Mouse (Mus musculus): ENCODE results near the gene Ttc12. TPM values are rescaled to one million over a fixed set of nuclear protein-coding genes. Genes with fewer than 3 reads are reported as not detected.
A peak's percentile ranks its signal among the peaks of the same experiment; 100 is the strongest.

The Ttc12 gene
- polyA plus RNA-seq, 1 experiment from 2014 or later, result 2.0 TPM

- H3K9me3 ChIP-seq, result no peaks in the 10 kb centered on the region
- H3K27me3 ChIP-seq (ENCODE audit: insufficient read depth, poor library complexity, severe bottlenecking), result no peaks in the 10 kb centered on the region
- H3K4me1 ChIP-seq, result peaks cover 10% of the 10 kb centered on the region; the same call in 1 of the 2 replicates
- peak; percentile 56 for DNase-seq (ENCODE audit: low spot score)
- no peak overlapping the region for H3K27ac ChIP-seq
- WGBS, result 78% methylated on average over 6 of the region's 6 CpGs
- H3K36me3 ChIP-seq, result no peaks in the 10 kb centered on the region
- H3K4me3 ChIP-seq, result no peak overlapping the region
Measured at GRCm38 (mm10) chr9:49487657-49487943, 1.6 kb upstream of the Ttc12 start.

- H3K4me3 ChIP-seq, result no peak overlapping the region; the same call in 1 of the 2 replicates
- WGBS, result 59% methylated on average over 9 of the region's 9 CpGs
- peak; percentile 71 for DNase-seq (ENCODE audit: low spot score)
- H3K4me1 ChIP-seq, result peaks cover 10% of the 10 kb centered on the region; the same call in 1 of the 2 replicates
- H3K27ac ChIP-seq, result no peak overlapping the region
- no peaks in the 10 kb centered on the region for H3K27me3 ChIP-seq (ENCODE audit: insufficient read depth, poor library complexity, severe bottlenecking)
- no peaks in the 10 kb centered on the region for H3K9me3 ChIP-seq
- no peaks in the 10 kb centered on the region for H3K36me3 ChIP-seq
Measured at GRCm38 (mm10) chr9:49486805-49487656, 1.0 kb upstream of the Ttc12 start.

- WGBS, result 5% methylated on average over 21 of the region's 21 CpGs
- Histone ChIP-seq H3K4me3 (peak overlapping the region; percentile 66), H3K27me3 (ENCODE audit: insufficient read depth, poor library complexity, severe bottlenecking) (no peaks in the 10 kb centered on the region), H3K4me1 (peaks cover 10% of the 10 kb centered on the region; the same call in 1 of the 2 replicates), H3K27ac (peak overlapping the region; percentile 72), H3K36me3 (no peaks in the 10 kb centered on the region), H3K9me3 (no peaks in the 10 kb centered on the region)
- DNase-seq (ENCODE audit: low spot score), result no peak
Measured at GRCm38 (mm10) chr9:49485250-49485891, 654 bp downstream of the Ttc12 start.

- H3K27me3 ChIP-seq (ENCODE audit: insufficient read depth, poor library complexity, severe bottlenecking), result no peaks in the 10 kb centered on the region
Measured at GRCm38 (mm10) chr9:49483316-49483715, 2.7 kb downstream of the Ttc12 start.

GRCm38 (mm10) chr9:49472126-49472525 lies 13.9 kb downstream of the Ttc12 start:
- WGBS, result 61% methylated on average over 11 of the region's 11 CpGs
- Histone ChIP-seq H3K36me3 (no peaks in the 10 kb centered on the region), H3K27me3 (ENCODE audit: insufficient read depth, poor library complexity, severe bottlenecking) (no peaks in the 10 kb centered on the region), H3K4me1 (no peaks in the 10 kb centered on the region), H3K4me3 (no peak overlapping the region), H3K9me3 (no peaks in the 10 kb centered on the region), H3K27ac (no peak overlapping the region)
- no peak for DNase-seq (ENCODE audit: low spot score)

More at GRCm38 (mm10) chr9:49483316-49483715, 2.7 kb downstream of the Ttc12 start:
- DNase-seq (ENCODE audit: low spot score), result no peak
- Histone ChIP-seq H3K36me3 (no peaks in the 10 kb centered on the region), H3K9me3 (no peaks in the 10 kb centered on the region), H3K27ac (no peak overlapping the region), H3K4me3 (peak overlapping the region; percentile 7; the same call in 1 of the 2 replicates), H3K4me1 (peaks cover 10% of the 10 kb centered on the region; the same call in 1 of the 2 replicates)
- 47% methylated on average over 10 of the region's 10 CpGs for WGBS

- 82% methylated on average over 6 of the region's 6 CpGs for WGBS
- no peaks in the 10 kb centered on the region for H3K36me3 ChIP-seq
- H3K27me3 ChIP-seq (ENCODE audit: insufficient read depth, poor library complexity, severe bottlenecking), result no peaks in the 10 kb centered on the region
- DNase-seq (ENCODE audit: low spot score), result no peak
- no peak overlapping the region for H3K4me3 ChIP-seq
- H3K9me3 ChIP-seq, result no peaks in the 10 kb centered on the region
- no peak overlapping the region for H3K27ac ChIP-seq
- H3K4me1 ChIP-seq, result no peaks in the 10 kb centered on the region
Measured at GRCm38 (mm10) chr9:49470946-49471345, 15.1 kb downstream of the Ttc12 start.

- H3K4me1 ChIP-seq, result no peaks in the 10 kb centered on the region
- H3K4me3 ChIP-seq, result no peak overlapping the region
- no peaks in the 10 kb centered on the region for H3K27me3 ChIP-seq (ENCODE audit: insufficient read depth, poor library complexity, severe bottlenecking)
- H3K27ac ChIP-seq, result no peak overlapping the region
- WGBS, result 91% methylated on average over 19 of the region's 19 CpGs
- no peak for DNase-seq (ENCODE audit: low spot score)
- H3K36me3 ChIP-seq, result no peaks in the 10 kb centered on the region
- no peaks in the 10 kb centered on the region for H3K9me3 ChIP-seq
Measured at GRCm38 (mm10) chr9:49470006-49470405, 16.0 kb downstream of the Ttc12 start.

GRCm38 (mm10) chr9:49456136-49456535 lies 29.9 kb downstream of the Ttc12 start:
- H3K27me3 ChIP-seq (ENCODE audit: insufficient read depth, poor library complexity, severe bottlenecking), result no peaks in the 10 kb centered on the region
- H3K4me1 ChIP-seq, result no peaks in the 10 kb centered on the region
- H3K27ac ChIP-seq, result no peak overlapping the region
- no peak for DNase-seq (ENCODE audit: low spot score)
- H3K9me3 ChIP-seq, result no peaks in the 10 kb centered on the region
- no peaks in the 10 kb centered on the region for H3K36me3 ChIP-seq
- WGBS, result 81% methylated on average over 3 of the region's 3 CpGs
- no peak overlapping the region for H3K4me3 ChIP-seq

GRCm38 (mm10) chr9:49452396-49452795 lies 33.6 kb downstream of the Ttc12 start:
- Histone ChIP-seq H3K9me3 (no peaks in the 10 kb centered on the region), H3K27me3 (ENCODE audit: insufficient read depth, poor library complexity, severe bottlenecking) (no peaks in the 10 kb centered on the region), H3K36me3 (no peaks in the 10 kb centered on the region), H3K4me1 (no peaks in the 10 kb centered on the region), H3K27ac (no peak overlapping the region), H3K4me3 (no peak overlapping the region)
- no peak for DNase-seq (ENCODE audit: low spot score)
- WGBS, result 97% methylated on average over 1 of the region's 1 CpGs

- H3K4me1 ChIP-seq, result peaks cover 5% of the 10 kb centered on the region; the same call in 1 of the 2 replicates
- no peak for DNase-seq (ENCODE audit: low spot score)
- H3K27me3 ChIP-seq (ENCODE audit: insufficient read depth, poor library complexity, severe bottlenecking), result no peaks in the 10 kb centered on the region
- no peaks in the 10 kb centered on the region for H3K36me3 ChIP-seq
- WGBS, result 74% methylated on average over 3 of the region's 3 CpGs
- no peak overlapping the region for H3K27ac ChIP-seq
- H3K9me3 ChIP-seq, result no peaks in the 10 kb centered on the region
- H3K4me3 ChIP-seq, result no peak overlapping the region
Measured at GRCm38 (mm10) chr9:49450491-49450890, 35.5 kb downstream of the Ttc12 start.

GRCm38 (mm10) chr9:49442621-49443020 lies 43.4 kb downstream of the Ttc12 start:
- 78% methylated on average over 3 of the region's 3 CpGs for WGBS
- Histone ChIP-seq H3K27me3 (ENCODE audit: insufficient read depth, poor library complexity, severe bottlenecking) (no peaks in the 10 kb centered on the region), H3K4me1 (peaks cover 5% of the 10 kb centered on the region; the same call in 1 of the 2 replicates), H3K27ac (no peak overlapping the region), H3K9me3 (no peaks in the 10 kb centered on the region), H3K4me3 (no peak overlapping the region), H3K36me3 (no peaks in the 10 kb centered on the region)
- DNase-seq (ENCODE audit: low spot score), result no peak

- Histone ChIP-seq H3K36me3 (no peaks in the 10 kb centered on the region), H3K4me1 (no peaks in the 10 kb centered on the region), H3K9me3 (no peaks in the 10 kb centered on the region), H3K27ac (no peak overlapping the region), H3K4me3 (no peak overlapping the region), H3K27me3 (ENCODE audit: insufficient read depth, poor library complexity, severe bottlenecking) (no peaks in the 10 kb centered on the region)
- WGBS, result 68% methylated on average over 5 of the region's 5 CpGs
- DNase-seq (ENCODE audit: low spot score), result no peak
Measured at GRCm38 (mm10) chr9:49427478-49427877, 58.5 kb downstream of the Ttc12 start.

- no peak for DNase-seq (ENCODE audit: low spot score)
- WGBS, result 76% methylated on average over 7 of the region's 7 CpGs
- H3K9me3 ChIP-seq, result no peaks in the 10 kb centered on the region
Measured at GRCm38 (mm10) chr9:49426921-49427320, 59.1 kb downstream of the Ttc12 start, which contains the start of gene Ankk1. Gene Ankk1, minus strand, starts transcription at chr9:49427021.

More at GRCm38 (mm10) chr9:49426921-49427320, 59.1 kb downstream of the Ttc12 start, which contains the start of gene Ankk1:
- no peaks in the 10 kb centered on the region for H3K27me3 ChIP-seq (ENCODE audit: insufficient read depth, poor library complexity, severe bottlenecking)
- H3K4me1 ChIP-seq, result no peaks in the 10 kb centered on the region
- no peaks in the 10 kb centered on the region for H3K36me3 ChIP-seq
- H3K27ac ChIP-seq, result no peak within 1 kb of the TSS
- no peak within 1 kb of the TSS for H3K4me3 ChIP-seq
